Mouse (Mus musculus) ES-E14 (cell line): ENCODE measurements at regions not wholly inside any gene's neighbourhood (a gene's known extent, or its start where the extent isn't known, plus 50 kb on each side); places are given as distances from the start of the nearest gene placed in this dataset.

Source experiments
- HCFC1 ChIP-seq: IDR thresholded peaks from 2 replicates; pipeline ENCODE4 v1.6.1; 2012; ENCODE audit warnings: low read length, inconsistent platforms, borderline replicate concordance; ENCODE audit not compliant: insufficient read depth
- MAFK ChIP-seq: IDR thresholded peaks from 2 replicates; pipeline ENCODE4 v1.6.1; 2014; ENCODE audit warnings: mild to moderate bottlenecking, low read depth, low read length, inconsistent platforms; ENCODE audit not compliant: insufficient read depth
- ZNF384 ChIP-seq: IDR thresholded peaks from 2 replicates; pipeline ENCODE4 v1.6.1; 2012; ENCODE audit warnings: low read depth, low read length, inconsistent platforms

DNA sequence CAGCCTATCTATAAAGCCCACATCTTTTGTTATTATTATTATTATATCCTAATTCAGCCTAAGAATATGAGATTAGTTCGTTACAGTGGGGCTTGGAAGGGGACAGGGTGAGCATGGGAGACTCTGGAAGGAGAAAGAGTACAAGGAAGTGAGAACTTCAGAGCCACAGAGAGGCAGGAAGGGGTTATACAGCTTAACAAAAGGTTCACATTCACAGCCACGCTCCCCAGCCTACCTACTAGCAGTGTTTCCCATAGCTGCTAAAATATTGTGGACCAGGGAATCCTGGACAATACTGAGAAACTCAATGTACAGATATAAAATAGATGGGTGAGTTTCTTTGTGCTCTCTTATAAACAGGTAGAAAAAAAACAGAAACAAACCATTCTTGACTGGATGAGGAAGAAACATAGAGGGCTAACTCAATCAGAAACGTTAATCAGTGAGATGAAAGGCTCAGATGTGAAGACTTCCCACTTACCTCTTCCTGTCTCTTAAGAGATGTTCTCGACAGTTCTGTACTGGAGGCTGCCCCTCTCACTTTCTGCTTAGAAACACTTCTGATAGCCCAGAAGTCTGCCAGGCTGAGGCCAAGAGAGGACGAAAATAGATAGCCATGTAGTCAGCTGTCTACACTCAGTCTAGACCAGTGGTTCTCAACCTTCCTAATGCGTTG is 61.7 kb upstream of the Kcna3 start:
- TF ChIP-seq ZNF384 (no peak), HCFC1 (no peak), MAFK (no peak)
